Mouse (Mus musculus): ENCODE measurements around the gene Susd5.
A peak's percentile ranks its signal among the peaks of the same experiment; 100 is the strongest.

Gene Susd5

DNA sequence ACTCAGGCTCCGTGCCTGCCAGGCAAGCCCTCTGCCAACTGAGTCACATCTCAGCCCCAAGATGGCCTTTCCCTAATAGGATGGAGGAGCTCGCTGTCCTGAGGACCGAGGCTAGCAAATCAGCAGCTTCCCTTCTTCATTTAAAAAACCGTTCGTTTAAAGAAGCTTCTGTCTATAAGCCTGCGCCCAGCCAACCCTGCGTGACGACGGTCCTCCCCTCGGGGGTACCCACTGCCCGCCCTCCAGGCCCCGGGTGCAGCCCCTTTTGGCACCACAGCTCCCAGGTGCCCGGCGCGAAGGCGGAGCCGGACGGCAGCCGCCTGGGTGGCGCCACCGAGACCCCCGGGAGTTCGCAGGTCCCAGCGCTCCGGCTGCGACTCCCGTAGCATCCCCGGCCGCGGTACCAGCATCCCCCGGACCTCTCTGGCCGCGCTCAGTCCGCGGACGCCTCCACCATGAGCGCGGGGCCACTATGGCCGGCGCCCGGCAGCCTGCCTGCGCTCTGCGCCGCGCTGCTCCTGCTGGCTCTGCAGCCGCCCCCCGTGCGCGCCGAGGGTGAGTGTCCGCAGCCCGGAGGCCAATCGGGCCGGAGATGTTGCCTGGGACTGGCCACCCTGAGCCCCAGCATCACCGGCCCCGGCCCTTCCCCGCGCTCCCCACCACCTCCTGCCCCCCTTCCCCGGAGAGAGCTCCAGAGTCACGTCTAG lies at the start of gene Susd5:
Gene Susd5, plus strand, starts transcription at position 51 of the 707 bp plus-strand sequence.
- no peak for DNase-seq

DNA sequence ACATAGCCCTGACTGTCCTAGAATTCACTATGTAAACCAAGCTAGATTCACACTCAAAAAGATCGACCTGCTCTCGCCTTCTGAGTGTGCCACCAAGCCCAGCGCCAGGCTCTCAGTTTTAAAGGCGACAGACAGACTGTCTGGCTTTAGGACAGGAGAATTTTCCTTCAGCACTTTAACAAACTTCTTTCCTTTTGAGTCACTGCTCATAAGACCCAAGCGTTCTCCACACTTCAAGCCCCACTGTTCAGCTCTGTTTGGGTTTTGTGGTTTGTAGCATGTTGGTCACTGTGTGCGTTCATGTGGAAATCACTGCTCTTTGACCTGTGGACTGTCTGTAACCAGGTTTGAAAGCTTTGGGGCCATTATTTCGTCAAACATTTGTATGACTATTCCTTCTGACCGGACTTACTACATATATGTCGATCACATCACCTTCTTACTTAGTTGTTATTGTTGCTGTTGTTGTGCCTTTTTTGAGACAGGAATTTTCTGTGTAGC lies 49.0 kb upstream of the Susd5 start:
- DNase-seq = no peak

DNA sequence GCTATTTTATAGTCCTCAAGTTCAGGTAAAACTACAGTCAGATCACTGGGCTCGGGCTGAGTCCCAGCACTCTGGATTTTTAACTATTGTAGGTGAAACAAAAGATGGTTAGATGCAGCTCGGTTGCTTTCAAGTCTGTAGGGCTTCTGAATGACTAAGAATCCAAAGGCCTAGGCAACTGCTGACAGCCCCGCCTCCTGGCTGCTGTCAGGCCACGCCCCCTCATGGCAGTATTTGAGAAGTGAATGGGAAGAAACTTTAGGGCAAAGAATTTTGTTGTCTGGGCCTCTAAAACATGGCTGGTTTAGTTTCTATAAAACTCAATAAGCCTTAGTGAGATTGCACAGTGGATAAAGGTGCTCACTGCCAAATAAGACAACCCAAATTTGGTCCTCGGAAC lies 47.4 kb upstream of the Susd5 start:
- no peak for DNase-seq

DNA sequence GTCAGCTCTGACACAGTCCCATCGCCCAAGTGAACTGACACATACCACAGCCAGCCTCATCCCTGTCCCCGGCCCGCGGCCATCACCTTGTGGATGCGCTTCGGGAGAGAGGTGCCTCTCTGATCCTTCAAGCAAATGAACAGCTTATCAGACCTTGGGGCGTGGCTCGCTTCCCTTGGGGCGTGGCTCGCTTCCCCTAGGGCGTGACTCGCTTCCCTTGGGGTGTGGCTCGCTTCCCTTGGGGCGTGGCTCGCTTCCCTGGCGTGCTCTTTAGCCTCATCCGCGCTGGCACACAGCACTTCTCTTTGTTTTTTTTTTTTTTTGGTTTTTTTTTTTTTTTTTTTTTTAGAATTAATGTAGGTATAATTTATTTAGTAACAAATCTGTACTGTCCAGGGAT lies 45.7 kb upstream of the Susd5 start:
- no peak for DNase-seq

DNA sequence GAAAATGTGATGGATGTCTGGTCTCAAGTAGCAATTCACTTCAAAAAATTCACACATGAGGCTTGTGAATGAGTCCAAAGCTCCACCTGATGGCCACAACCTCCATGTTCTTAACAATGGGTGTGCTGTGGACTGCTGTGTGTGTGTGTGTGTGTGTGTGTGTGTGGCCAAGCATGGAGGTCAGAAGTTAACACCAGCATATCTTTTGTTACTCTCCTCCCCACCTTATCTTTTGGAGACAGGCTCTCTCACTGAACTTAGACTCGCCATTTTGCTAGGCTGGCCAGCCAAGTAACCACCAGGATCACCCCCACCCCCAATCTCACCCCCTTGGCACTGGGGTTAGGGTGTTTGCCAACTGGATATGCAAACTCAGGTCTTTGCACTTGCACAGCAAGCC lies 42.9 kb upstream of the Susd5 start:
- no peak for DNase-seq

DNA sequence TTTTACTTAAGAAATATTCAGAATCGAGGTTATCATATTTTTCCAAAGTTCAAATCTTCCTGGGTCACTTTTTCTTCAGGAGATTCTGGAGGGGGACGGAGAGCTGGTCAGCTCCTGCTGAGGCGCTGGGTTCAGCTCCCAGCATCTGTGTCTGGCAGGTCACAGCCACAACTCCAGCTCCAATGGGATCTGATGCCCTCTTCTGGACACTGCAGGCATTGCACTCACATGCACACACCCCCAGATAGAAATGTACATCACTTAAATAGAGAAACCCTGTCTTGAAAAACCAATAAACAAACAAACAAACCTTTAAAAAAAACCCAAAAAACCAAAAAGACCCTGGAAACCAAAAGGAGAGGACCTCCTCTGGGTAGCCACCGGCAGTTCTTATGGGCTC lies 41.2 kb upstream of the Susd5 start:
- DNase-seq = peak; percentile 4

DNA sequence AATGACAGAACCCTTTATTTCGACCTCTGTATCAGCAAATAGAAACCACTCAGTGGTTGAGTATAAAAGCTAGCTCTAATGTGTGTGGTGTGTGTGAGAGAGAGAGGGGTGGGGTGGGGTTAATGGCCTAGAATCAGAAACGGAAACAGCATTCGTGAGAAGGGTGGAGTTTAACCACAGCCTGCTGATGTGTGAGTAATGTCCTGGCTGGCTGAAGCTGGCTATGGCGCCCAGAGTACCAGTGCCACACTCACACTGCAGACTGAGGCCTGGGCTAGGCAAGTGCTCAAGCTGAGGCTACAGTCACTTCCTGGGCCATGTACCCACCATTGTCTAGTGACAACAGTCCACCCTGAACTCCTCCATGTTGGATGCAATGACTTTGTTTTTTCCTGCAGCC lies 40.5 kb upstream of the Susd5 start:
- DNase-seq = no peak

DNA sequence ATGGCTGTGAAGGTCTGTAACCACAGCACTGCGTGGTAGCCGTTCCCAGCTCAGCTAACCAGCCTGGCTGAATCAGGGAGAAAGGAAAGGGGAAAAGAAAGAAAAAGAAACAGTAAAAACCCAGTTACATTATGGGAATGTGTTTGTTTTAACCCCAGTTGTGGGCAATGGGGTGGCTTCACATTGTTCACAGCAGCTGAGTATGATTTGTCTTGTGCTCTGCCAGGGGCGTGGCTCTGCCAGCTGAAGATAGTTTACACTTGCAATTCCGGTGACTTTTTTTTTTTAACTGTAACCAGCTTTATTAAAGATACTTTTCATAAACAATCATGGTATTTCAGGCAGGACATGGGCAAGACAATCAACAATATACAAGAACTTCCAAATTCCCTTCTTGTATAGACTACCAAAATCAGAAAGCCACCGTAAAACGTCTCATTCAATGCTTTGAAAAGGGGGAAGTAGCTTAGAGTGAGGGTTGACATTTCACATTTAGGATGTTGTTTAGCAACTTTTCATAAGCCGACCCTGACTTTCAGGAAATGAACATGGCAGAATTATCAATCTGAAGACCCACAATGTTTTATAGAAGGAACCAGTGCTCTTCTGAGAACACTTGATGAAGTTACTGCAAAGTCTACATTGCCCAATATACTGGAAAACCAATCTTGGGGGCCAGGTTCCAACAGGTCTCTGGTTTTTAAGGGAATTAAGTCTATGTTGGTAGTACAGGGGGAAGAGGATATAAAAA lies 37.8 kb upstream of the Susd5 start:
- DNase-seq = no peak

DNA sequence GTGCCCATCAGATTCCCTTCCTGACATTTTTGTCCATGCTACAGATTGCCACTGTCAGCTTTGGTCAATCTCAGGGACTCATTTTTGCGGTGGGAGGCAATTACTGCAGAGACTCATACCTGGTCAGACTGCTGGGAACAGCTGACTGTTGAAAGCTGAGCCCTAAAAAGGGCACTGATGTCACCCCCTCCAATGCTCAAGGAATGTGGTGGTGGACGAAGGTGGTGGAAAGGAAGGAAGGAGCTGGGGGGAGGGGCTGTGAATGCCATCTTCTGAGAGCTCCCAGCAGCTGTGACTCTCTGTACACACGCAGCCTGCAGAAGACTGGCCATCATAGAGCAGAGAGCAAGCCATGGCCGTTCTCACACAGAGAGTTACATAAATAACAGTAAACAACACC lies 34.8 kb upstream of the Susd5 start:
- DNase-seq = no peak

DNA sequence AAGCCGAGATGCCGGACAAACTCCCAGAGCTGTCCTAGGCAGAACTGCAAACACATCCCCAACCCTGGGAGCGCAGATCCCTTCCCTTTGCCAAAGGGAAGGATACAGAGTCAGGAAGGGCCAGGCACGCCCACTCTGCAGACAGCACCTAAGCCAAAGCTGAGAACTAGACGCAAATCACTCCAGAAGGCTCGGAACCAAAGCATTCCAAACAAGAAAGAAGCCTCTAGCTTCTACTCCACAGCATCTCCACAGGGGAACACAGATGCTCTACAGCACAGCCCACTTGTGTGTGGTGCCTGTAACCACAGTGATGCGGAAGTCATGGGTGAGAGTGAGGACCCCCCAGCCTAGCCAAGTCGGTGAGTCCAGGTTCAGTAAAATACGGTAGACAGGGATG lies 31.8 kb upstream of the Susd5 start:
- no peak for DNase-seq

DNA sequence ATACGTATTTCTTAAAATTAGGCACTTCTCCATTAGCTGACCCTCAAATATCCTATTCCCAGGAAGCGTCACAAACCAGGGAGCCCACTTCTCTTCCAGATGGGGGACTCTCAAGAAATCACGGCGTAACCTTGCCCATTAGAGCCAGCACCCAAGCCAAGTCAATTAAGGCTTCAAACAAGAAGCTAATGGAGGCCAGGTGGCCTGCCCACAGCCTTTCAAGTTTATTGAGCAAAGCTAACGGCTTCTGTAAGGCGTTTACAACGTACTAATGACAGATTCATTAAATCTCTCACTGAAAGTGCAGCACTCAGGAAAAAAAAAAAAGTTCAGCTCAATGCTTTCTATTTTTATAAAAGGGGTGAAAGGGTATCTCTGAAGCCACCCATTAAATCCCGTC lies 31.1 kb upstream of the Susd5 start:
- DNase-seq = no peak

DNA sequence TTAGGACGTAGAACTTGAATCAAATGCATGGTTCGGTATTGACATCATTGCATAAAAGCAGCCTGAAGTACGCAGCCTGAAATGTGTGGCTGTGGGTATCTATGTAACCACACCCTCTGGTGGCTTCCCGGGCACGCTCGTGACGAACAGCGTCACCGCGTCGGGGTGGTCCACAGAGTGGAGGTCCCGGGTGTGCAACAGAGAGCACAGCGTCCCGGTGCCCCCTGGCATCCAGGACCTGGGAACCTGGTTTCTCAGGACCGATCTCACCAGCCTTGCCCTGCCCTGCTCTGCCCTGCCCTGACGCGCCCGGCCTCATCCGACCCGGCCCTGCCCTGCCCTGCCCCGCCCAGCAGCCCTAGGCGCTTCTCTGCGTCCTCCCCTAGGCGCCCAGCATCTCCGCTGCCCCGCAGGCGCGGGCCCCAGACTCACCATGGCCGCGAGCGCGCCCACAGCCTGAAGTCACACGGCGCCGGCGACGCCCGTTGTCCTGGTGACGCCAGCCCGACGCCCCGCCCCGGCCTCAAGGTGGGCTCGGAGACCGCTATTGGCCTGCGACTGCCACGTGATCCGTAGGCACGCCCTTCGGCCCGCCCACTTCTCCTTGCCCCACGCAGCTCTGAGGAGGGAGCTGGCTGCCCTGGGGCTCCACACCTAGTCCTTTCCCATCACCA lies 30.5 kb upstream of the Susd5 start:
- peak; percentile 54 for DNase-seq

DNA sequence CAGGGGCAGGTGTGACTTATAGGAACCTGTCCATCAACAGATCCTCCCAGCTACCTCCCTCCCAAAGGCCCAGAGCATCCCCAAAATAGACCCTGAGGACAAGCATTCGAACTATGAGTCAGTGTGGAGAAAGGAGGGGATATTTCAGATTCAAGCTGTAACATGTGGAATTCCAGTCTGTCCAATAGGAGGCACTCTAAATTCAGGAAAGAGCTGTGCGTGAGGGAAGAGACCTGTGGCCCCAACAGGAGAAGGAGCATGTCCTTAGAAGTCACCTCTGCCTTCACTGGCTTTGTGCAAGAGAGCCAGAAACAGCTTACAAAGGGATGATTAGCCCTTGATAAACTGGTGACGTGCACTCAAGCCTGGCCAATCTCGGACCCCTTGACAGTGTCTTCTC lies 16.0 kb upstream of the Susd5 start:
- DNase-seq = no peak

DNA sequence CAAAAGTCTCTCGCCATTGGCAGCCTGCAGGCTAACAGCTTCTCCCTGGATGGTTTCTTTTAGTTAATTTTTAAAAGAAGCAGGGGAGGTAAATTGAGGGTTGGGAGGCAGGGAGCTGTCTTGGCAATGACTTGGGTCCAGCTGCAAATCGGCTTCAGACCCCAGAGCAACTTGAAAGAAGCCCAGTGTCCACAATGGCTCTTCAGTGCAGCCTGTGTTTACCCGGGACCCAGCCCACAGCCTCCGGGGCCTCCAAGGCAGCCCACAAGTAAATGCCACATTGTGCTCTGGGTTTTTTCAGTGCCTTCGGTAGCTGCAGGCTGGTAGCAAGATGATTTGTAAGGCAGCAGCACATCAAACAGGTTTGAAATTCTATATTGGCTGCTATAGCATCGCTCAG lies 14.4 kb upstream of the Susd5 start:
- no peak for DNase-seq

DNA sequence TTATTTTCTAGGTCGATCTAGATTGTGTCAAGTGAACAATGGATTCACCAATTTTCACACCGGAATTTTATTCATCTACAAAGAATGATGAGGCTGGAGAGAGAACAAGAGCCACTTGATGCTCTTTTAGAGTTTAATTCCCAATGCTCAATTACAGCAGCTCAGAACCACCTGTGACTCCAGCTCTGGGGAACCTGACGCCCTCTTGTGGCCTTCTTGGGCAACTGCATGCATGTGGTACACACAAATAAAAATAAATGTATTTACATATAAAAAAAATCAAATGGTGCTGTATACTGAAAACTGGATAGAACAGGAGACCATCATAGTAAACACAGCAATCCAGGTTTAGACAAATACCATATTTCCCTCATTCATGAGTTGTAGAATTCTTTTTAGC lies 12.5 kb upstream of the Susd5 start:
- no peak for DNase-seq

DNA sequence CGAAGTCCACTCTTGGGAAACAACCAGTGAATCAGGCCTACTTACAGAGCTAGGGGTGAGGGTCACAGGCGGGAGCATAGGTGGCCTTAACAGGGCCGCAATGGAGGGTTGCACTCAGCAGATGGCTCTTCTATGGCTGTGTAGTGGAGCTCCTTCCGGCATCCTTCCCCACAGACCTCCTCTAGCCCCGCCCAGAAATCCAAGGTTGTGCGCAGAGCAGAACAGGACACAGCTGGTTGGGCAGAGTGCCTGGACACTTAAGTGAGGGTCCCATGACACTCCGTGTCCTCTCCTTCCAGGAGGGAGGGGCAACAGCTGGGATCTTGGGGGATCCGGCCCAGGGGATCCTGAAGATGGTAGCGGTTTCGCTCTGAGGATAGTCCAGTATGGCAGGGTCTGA lies 10.9 kb upstream of the Susd5 start, which contains the start of gene Fbxl2:
Gene Fbxl2, minus strand, starts transcription at position 164 of the 400 bp plus-strand sequence.
- DNase-seq = no peak

DNA sequence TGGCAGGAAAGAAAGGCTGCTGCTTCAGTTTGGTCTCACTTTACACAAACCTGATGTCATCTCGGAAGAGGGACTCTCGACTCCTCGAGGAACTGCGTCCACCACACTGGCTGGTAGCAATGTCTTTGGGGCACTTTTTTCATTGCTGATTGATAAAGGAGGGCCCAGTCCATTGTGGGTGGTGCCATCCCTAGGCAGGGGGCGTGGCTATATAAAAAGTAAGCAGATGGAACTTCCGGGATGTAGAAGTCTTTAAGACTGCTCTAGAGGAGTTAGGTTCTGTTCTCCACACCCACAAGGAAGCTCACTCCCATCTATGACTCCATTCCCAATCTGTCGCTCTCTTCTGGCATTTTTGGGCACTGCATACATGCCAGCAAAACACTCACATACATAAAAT lies 10.3 kb upstream of the Susd5 start:
- DNase-seq = no peak

DNA sequence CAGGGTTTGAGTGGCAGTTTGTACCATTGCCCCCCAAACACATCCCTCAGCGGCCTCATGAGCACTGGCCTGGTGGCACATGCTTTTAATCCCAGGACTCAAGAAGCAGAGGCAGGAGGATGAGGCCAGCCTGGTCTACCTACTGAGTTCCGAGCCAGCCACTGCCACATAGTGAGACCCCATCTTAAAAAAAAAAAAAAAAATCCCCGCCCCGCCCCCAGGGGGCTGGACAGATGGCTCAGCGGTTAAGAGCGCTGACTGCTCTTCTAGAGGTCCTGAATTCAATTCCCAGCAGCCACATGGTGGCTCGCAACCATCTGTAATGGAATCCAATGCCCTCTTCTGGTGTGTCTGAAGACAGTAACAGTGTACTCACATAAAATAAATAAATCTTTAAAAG lies 6.8 kb upstream of the Susd5 start:
- no peak for DNase-seq

DNA sequence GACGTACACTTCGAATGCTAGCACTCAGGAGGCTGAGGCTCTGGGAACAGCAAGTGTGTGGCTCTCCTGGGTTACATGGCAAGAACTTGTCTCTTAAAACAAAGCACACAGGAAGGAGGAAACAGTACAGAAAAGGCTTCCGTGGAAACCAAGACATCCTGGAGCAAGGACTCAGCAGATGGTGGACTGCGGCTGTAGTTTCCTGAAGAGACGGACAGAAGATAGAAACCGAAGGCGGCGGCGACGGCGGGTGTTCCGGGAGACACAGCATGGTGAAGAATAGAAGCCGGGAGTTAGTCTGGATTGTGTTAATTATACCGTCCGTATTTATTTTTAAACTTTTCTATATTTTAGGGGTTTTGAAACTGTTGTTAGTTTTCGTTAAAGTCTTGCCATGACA lies 6.2 kb upstream of the Susd5 start:
- DNase-seq = no peak

DNA sequence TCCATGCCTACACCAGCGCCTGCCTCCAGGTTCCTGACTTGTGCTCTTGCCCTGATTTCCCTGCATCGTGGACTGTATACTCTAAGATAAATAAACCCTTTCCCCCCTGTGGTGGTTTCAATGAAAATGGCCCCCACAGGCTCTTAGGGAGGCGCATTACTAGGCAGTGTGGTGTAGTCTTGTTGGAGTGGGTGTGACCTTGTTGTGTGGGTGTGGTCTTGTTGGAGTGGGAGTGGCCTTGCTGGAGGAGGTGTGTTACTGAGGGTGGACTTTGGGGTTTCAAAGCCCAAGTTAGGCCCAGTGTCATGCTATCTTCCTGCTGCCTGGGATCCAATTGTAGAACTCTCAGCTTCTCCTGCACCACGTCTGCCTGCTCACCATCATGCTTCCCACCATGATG lies 4.9 kb upstream of the Susd5 start:
- no peak for DNase-seq

DNA sequence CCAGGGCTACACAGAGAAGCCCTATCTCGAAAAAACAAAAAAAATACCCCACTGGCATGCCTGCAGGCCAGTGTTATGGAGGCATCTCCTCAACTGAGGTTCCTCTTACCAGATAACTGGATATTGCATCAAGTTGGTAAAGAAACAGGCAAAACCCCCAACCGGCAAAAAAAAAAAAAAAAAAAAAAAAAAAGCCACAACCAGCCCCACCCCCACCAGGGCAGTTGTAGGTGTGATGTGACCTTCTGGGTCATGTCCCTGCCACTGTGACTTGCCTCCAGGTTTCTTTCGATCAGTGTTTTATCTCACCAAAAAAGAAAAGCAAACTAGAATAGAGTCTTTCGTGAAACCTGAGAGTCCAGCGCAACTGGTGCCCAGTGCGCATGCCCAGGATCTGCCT lies 4.1 kb upstream of the Susd5 start:
- DNase-seq = no peak

DNA sequence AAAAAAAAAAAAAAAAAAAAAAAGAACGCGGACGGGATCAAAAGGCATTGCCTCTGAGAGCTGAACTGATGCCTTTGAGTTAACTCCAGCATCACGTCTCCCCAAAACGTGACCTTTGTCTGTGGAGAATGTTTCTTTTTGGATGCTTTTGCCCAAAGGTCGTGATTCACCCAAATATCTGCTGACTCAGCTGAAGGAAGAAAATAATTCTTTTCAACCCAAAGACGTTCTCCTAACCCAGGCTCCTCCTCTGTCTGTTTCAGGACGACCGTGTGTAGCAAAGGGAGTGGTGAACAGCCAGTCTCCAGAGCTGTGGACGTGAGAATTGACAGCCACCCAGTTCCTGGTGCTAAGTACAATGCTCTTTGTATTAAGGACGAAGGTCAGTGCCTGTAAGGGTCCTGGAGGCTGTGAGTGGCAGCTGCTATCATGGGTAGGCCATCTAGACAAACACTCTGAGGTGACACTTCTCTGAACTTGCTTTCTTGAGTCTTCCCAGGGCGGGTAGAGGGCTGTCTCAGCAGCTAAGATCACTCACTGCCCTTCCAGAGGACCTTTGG lies 11.6 kb downstream of the Susd5 start:
- DNase-seq = no peak

DNA sequence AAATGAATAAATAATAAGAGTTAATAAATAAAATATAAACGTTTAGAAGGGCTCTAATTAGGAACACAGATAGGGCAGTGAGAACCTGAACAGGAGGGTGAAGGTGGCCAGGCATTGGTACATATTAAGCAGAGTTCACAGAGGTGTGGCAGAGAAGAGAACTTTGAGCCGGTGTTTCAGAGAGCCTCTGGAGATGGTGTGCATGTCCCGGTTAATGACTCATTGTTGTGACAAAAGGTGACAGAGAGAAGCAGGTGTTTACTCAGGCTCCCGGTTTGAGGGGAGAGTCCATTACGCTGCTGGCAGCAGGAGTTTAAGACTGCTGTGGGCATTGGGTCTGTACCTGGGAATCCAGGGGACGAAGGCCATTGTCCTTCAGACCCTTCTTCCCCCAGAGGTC lies 12.4 kb downstream of the Susd5 start:
- DNase-seq = no peak

DNA sequence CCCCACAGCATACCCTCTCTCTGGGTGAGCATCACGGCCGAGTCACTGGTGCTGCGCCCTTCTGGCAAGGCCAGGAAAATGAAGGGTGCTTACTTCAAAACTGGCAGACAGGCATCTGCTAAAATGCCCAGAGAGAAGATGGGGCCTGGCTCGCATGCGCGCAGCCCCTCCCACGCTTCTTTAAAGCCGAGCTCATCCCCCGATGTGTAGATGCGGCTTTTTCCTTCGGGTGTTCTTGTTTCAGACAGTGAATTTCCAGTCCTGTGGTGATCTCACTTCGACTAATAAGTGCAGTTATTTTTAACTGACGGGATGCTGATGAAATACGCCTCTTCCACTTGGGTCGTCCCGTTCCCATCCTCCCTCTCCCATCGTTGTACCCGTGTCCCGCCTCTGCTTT lies 16.7 kb downstream of the Susd5 start:
- DNase-seq = no peak
